Comparison of ENCODE assay signal across 30 mouse cellular contexts in genomic region chr4:136559690-136560089, GRCm38 (mm10). TPM values are rescaled to one million over a fixed set of nuclear protein-coding genes. Genes with fewer than 3 reads are reported as not detected.
"Had no signal": no experiment of that assay in that cellular context is flagged by ENCODE, and none has a peak within 500 bp of the region (broad histone marks: within the 10 kb centered on the region; RNA-seq: fewer than 3 reads in every experiment).

No protein-coding gene starts in this region.

- H3K9me3 ChIP-seq: limb, embryonic 13.5 days; liver, embryonic 12.5 days; liver, embryonic 15.5 days; midbrain, embryonic 12.5 days; midbrain, embryonic 15.5 days; neural tube, embryonic 12.5 days; neural tube, embryonic 15.5 days; stomach, embryonic 15.5 days had no signal

- H3K9ac ChIP-seq: limb, embryonic 13.5 days; liver, embryonic 12.5 days; liver, embryonic 15.5 days; midbrain, embryonic 12.5 days; midbrain, embryonic 15.5 days; neural tube, embryonic 12.5 days; neural tube, embryonic 15.5 days; stomach, embryonic 15.5 days had no signal

- H3K4me3 ChIP-seq: left cerebral cortex, adult 2 months; limb, embryonic 13.5 days; liver, embryonic 12.5 days; liver, embryonic 15.5 days; midbrain, embryonic 12.5 days; midbrain, embryonic 15.5 days; neural tube, embryonic 12.5 days; neural tube, embryonic 15.5 days; stomach, embryonic 15.5 days had no signal

- H3K27ac ChIP-seq: left cerebral cortex, adult 2 months; limb, embryonic 13.5 days; liver, embryonic 12.5 days; liver, embryonic 15.5 days; midbrain, embryonic 12.5 days; midbrain, embryonic 15.5 days; neural tube, embryonic 12.5 days; neural tube, embryonic 15.5 days; stomach, embryonic 15.5 days had no signal

- ATAC-seq: liver, embryonic 12.5 days; midbrain, embryonic 15.5 days had no signal

- DNase-seq: kidney, adult 18-20 months; kidney, adult 9 months; kidney, postnatal 14 days; kidney, postnatal 4 days; layer of hippocampus, adult 9-11 months; layer of hippocampus, postnatal 36 days; liver; lung, postnatal 4 days; right cerebral cortex, adult 18-20 months; right cerebral cortex, postnatal 14 days; right cerebral cortex, postnatal 4 days; thymus, postnatal 25 days had no signal

- H3K4me1 ChIP-seq: limb, embryonic 13.5 days; liver, embryonic 12.5 days; liver, embryonic 15.5 days; midbrain, embryonic 12.5 days; neural tube, embryonic 12.5 days; stomach, embryonic 15.5 days had no signal

- H3K4me2 ChIP-seq: limb, embryonic 13.5 days; liver, embryonic 12.5 days; liver, embryonic 15.5 days; midbrain, embryonic 12.5 days; midbrain, embryonic 15.5 days; neural tube, embryonic 12.5 days; neural tube, embryonic 15.5 days; stomach, embryonic 15.5 days had no signal

- H3K27me3 ChIP-seq: limb, embryonic 13.5 days; liver, embryonic 12.5 days; liver, embryonic 15.5 days; midbrain, embryonic 12.5 days; midbrain, embryonic 15.5 days; neural tube, embryonic 12.5 days; neural tube, embryonic 15.5 days; stomach, embryonic 15.5 days had no signal

RNA-seq across cellular contexts. Expression of gene Tex46, which starts 50.5 kb away (rescaled TPM):
- total RNA-seq: layer of hippocampus, adult 18-20 months; layer of hippocampus, postnatal 36 days; left cerebral cortex, adult 2 months; left cerebral cortex, postnatal 10 days; left cerebral cortex, postnatal 36 days; megakaryocyte, adult 5-6 weeks had no signal
- polyA plus RNA-seq: intestine, embryonic 16.5 days; kidney, embryonic 16.5 days; limb, embryonic 13.5 days; liver, embryonic 12.5 days; liver, embryonic 15.5 days; lung, embryonic 16.5 days; midbrain, embryonic 12.5 days; midbrain, embryonic 15.5 days; neural tube, embryonic 12.5 days; neural tube, embryonic 15.5 days; stomach, embryonic 15.5 days; thymus, postnatal 0 days; urinary bladder, adult 2 months had no signal
